Mouse (Mus musculus) liver, embryonic 14.5 days (tissue): Measurements from ENCODE around the gene Ttc16. TPM values are rescaled to one million over a fixed set of nuclear protein-coding genes. Genes with fewer than 3 reads are reported as not detected.

ENCODE experiments used
- ATAC-seq: fragments of 200-750 bp; cut with Nextera tagmentation; 2 replicates; pipeline ENCODE4 v1.8.0; 2017; ENCODE audit warnings: moderate number of reproducible peaks, mild to moderate bottlenecking, moderate library complexity; ENCODE audit not compliant: insufficient read depth
- DNase-seq, 3 experiments: peaks; one replicate each; pipeline ENCODE4 v3.0.0-alpha.2; 2012 to 2013; ENCODE audit warnings: low read depth in 3 of 3, low spot score in 3 of 3
- H3K27ac ChIP-seq: fragments of 300-500 bp; sonication (generic); 2 replicates; pipeline ENCODE4 v1.5.1; 2014; ENCODE audit warnings: moderate library complexity, mild to moderate bottlenecking, control low read depth, inconsistent platforms
- H3K27me3 ChIP-seq: fragments of 300-500 bp; sonication (generic); 2 replicates; pipeline ENCODE4 v1.6.1; 2014; ENCODE audit warnings: mild to moderate bottlenecking, low read length, moderate library complexity; ENCODE audit not compliant: control insufficient read depth, insufficient read depth
- H3K36me3 ChIP-seq: fragments of 300-500 bp; sonication (generic); replicated peaks from 2 replicates; pipeline ENCODE4 v1.6.1; 2014; ENCODE audit warnings: low read depth; ENCODE audit not compliant: control insufficient read depth, insufficient read depth
- H3K4me1 ChIP-seq, 2 experiments: fragments of 200-500 bp in 1 of 2; fragments of 300-500 bp in 1 of 2; sonication (generic) in 1 of 2; replicated peaks; 2 replicates each; pipeline ENCODE4 v1.6.1; 2012 to 2014; ENCODE audit warnings: antibody characterized with exemption in 1 of 2, inconsistent platforms in 1 of 2, low read length in 1 of 2; ENCODE audit not compliant: control insufficient read depth in 2 of 2, insufficient read depth in 2 of 2
- H3K4me2 ChIP-seq: fragments of 300-500 bp; sonication (generic); 2 replicates; pipeline ENCODE4 v1.6.1; 2014; ENCODE audit warnings: low read depth, mild to moderate bottlenecking, control low read depth, moderate library complexity
- H3K4me3 ChIP-seq, 2 experiments: fragments of 200-500 bp in 1 of 2; fragments of 300-500 bp in 1 of 2; sonication (generic) in 1 of 2; 2 replicates each; pipeline ENCODE4 v1.5.1; 2012 to 2014; ENCODE audit warnings: low read depth in 2 of 2, low read length in 2 of 2, mild to moderate bottlenecking in 2 of 2, control low read depth in 1 of 2, inconsistent platforms in 1 of 2, moderate library complexity in 1 of 2; ENCODE audit not compliant: insufficient read depth in 1 of 2
- H3K9ac ChIP-seq: fragments of 300-500 bp; sonication (generic); replicated peaks from 2 replicates; pipeline ENCODE4 v1.6.1; 2014; ENCODE audit warnings: mild to moderate bottlenecking, control low read depth, moderate library complexity
- H3K9me3 ChIP-seq: fragments of 300-500 bp; sonication (generic); 2 replicates; pipeline ENCODE4 v1.6.1; 2016; ENCODE audit warnings: low read length, mixed read lengths; ENCODE audit not compliant: control insufficient read depth
- CTCF ChIP-seq: IDR thresholded peaks from 2 replicates; pipeline ENCODE4 v1.5.1; 2016; ENCODE audit warnings: antibody characterized with exemption, low read depth, control low read depth
- EP300 ChIP-seq: IDR thresholded peaks from 2 replicates; pipeline ENCODE4 v1.6.1; 2016; ENCODE audit warnings: antibody characterized with exemption, low read depth
- WGBS: fragments of 180-500 bp; shearing (Covaris S2); extraction: QIAGEN DNeasy Blood & Tissue Kit; methylation state at CpG from one replicate; pipeline ENCODE4 v1.1.7; 2014; ENCODE audit not compliant: insufficient replicate concordance; 5-methylcytosine and 5-hydroxymethylcytosine counted together
- polyA plus RNA-seq, 2 experiments: library from polyadenylated mRNA; depleted of rRNA in 1 of 2; stranded (reverse) in 1 of 2; unstranded in 1 of 2; fragments of >200 nt; fragmentation: Nextera tagmentation in 1 of 2; extraction: Ambion mirVana in 1 of 2; gene quantifications; 2 replicates each; pipeline versions ENCODE4 v1.2.1 to v1.2.3; 2012 to 2014

The Ttc16 gene
- polyA plus RNA-seq, 2 experiments: 0.09 to 0.22 TPM

DNA sequence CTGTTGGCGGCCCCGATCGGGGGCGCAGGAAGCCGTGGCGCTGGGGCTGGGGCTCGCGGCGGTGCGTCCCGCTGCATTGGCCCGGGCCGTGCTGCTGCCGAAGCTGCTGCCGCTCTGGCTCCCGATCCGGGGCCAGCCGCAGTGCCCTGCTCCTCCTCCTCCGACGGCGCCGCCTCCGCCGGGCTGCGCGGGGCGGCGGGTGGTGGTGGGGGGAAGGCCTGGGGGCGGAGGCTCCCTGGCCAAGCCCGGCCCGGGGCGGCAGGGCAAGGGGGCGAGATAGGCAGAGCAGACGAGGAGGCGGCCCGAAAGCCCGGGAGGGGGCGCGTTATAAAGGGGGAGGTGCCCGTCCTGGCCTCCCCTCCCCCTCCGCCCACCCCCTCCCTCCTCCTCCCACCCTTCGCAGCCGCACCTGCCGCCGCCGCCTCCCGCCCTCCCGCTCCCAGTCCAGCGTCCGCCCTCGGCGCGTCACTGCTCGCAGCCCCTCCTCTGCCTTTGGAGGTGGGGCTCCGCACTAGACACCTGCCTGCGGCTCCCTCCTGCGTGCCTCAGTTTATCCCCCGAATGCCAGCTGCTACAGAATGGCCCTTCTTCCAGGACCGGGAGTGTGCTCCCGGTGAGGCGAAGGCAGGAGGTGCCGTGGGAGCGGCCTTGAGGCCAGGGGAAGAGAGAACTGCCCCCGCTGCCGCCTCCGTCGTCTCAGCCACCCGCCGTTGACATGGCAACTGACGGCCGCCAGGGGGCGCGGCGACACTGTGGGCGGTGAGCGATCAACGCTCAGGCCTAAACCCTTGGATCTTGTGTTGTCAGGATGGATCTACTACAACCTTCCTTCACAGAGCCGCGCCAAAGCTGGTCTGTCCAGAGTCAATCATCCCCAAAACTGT lies 62.3 kb downstream of the Ttc16 start, which contains the start of gene Cdk9:
Cdk9 (minus strand) TSS at position 143 of the 884 bp plus-strand sequence.
- ATAC-seq: peak; percentile 81
- no peak for TF ChIP-seq EP300
- TF ChIP-seq CTCF: peak; percentile 100
- Histone ChIP-seq H3K4me2 (peak within 1 kb of the TSS; percentile 93), H3K4me1 (peaks cover 12 to 23% of the 10 kb centered on the region in 2 experiments), H3K9me3 (no peaks in the 10 kb centered on the region), H3K4me3 (peak within 1 kb of the TSS; percentile 83 to 85), H3K27ac (peak within 1 kb of the TSS; percentile 57), H3K27me3 (no peaks in the 10 kb centered on the region), H3K9ac (peak within 1 kb of the TSS; percentile 83), H3K36me3 (peaks cover 26% of the 10 kb centered on the region)
- peak; percentile 73 to 80 (median 73) for DNase-seq
- WGBS: under 1% methylated on average over 47 of the region's 79 CpGs

DNA sequence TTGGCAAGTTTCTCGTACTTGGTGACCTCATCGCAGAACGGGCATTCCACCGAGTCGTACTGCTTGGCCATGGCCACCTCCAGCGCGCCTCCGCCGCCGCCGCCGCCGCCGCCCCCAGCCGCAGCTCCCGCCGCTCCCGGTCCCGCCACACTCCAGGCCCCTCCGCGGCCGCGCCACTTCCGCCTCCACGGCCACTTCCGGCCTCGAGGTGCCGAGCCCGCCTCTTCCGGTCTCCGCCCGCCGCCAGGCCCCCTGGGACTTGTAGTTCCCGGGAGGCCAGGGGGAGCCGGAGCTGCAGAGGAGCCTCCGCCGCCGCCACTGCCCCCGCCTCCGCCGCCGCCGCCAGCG lies 62.9 kb downstream of the Ttc16 start:
- Histone ChIP-seq H3K4me2 (peak overlapping the region; percentile 93), H3K9me3 (no peaks in the 10 kb centered on the region), H3K4me1 (peaks cover 12 to 23% of the 10 kb centered on the region in 2 experiments), H3K27ac (peak overlapping the region; percentile 57), H3K27me3 (no peaks in the 10 kb centered on the region), H3K4me3 (peak overlapping the region; percentile 83 to 85), H3K9ac (peak overlapping the region; percentile 83), H3K36me3 (peaks cover 32% of the 10 kb centered on the region)
- ATAC-seq (peak; percentile 89), DNase-seq (peak; percentile 81 to 85 (median 83))
- 2% methylated on average over 27 of the region's 44 CpGs for WGBS
- TF ChIP-seq EP300 (no peak), CTCF (no peak)

DNA sequence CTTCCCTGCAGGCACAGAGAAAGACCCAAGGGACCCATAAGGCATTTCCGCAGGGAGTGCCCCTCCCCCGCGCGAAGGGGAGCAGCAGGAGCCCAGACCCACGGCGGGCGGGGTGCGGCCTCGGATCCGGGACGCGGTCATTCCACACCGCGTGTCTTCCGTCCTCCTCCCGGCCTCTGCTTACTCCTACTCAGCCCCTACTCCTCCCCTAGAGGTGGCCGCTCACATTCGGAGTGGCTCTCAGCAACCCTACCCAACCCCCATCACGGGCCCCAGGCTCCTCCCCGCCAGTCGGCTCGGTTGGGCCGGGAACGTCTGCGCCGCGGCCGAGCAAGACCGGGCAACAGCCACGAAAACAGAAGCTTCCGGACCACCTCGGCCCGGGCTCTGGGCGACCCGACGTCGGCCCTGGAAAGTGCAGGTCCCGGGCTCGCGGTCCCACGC lies 63.3 kb downstream of the Ttc16 start:
- 0% methylated on average over 41 of the region's 41 CpGs for WGBS
- Histone ChIP-seq H3K4me1 (peaks cover 12 to 23% of the 10 kb centered on the region in 2 experiments), H3K36me3 (peaks cover 35% of the 10 kb centered on the region)

DNA sequence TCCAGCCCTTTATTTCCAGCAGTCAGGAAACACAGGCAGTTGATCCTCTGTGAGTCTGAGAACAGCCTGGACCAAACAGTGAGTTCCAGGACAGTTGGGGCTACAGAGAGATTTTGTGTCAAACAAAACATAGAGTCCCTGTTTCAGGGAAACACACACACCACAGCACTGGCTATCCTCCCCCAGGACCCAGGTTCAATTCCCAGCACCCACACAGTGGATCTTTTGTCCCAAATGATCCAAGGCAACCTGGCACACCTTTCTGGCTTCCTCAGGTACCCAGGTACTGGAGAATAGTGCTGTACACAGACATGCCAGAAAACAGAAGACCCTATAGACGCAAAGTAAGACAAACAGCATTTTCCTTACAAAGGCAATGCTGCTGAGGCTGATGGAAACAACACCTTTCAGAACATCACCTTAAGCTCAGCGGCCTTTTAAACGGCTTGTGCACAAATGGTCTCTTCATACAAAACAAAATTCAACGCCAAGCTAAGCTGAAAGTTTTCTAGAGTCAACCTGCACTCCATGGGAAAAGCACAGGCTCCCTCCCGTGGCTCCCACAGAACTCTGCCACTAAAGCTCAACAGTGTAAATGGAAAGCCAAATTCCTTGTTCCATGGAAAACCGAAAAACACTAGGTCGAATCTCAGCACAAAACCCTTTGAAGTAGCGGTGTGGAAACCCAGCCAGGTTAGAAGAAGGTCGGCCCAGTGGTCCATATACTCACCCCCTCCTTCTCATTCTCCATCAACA lies 64.0 kb downstream of the Ttc16 start:
- H3K27ac ChIP-seq: peak overlapping the region; percentile 57
- H3K4me2 ChIP-seq: peak overlapping the region; percentile 93
- ATAC-seq (no peak), DNase-seq (no peak)
- WGBS: 21% methylated on average over 9 of the region's 9 CpGs
- peak overlapping the region; percentile 83 for H3K9ac ChIP-seq
- no peaks in the 10 kb centered on the region for H3K9me3 ChIP-seq
- no peak for TF ChIP-seq CTCF
- no peak for TF ChIP-seq EP300
- H3K36me3 ChIP-seq: peaks cover 42% of the 10 kb centered on the region
- H3K4me3 ChIP-seq: peak overlapping the region; percentile 83
- H3K4me1 ChIP-seq: peaks cover 12 to 23% of the 10 kb centered on the region in 2 experiments
- no peaks in the 10 kb centered on the region for H3K27me3 ChIP-seq

More for the DNA sequence above, 63.3 kb downstream of the Ttc16 start:
- DNase-seq (peak; percentile 58 to 62 (median 60)), ATAC-seq (peak; percentile 70)
- no peaks in the 10 kb centered on the region for H3K9me3 ChIP-seq
- TF ChIP-seq EP300 (no peak), CTCF (peak; percentile 45)
- peak overlapping the region; percentile 57 for H3K27ac ChIP-seq
- peak overlapping the region; percentile 83 for H3K4me3 ChIP-seq
- no peaks in the 10 kb centered on the region for H3K27me3 ChIP-seq
- peak overlapping the region; percentile 83 for H3K9ac ChIP-seq
- H3K4me2 ChIP-seq: peak overlapping the region; percentile 93

DNA sequence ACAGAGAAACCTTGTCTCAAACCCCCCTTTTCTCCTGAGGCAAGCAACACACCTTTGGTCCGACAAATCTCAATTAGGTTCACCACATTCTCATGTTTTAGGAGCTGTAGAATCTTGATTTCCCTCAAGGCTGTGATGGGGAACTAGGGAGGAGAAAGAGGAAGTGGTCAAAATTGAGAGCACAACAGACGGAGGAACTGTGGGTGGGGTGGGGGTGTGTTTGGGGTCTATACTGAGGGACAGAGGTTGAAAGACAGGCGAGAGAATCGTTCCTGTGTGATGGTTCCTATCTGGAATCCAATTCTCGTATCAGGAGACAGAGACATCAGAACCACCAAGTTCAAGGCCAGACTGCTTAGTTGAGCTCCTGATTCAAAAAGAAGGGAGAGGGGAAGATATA lies 65.0 kb downstream of the Ttc16 start:
- Histone ChIP-seq H3K9me3 (no peaks in the 10 kb centered on the region), H3K4me3 (no peak overlapping the region), H3K36me3 (peaks cover 52% of the 10 kb centered on the region), H3K9ac (no peak overlapping the region), H3K27me3 (no peaks in the 10 kb centered on the region), H3K27ac (no peak overlapping the region), H3K4me2 (no peak overlapping the region), H3K4me1 (peaks cover 12 to 23% of the 10 kb centered on the region in 2 experiments)
- ATAC-seq (no peak), DNase-seq (no peak)
- WGBS: 42% methylated on average over 5 of the region's 5 CpGs
- no peak for TF ChIP-seq EP300
- no peak for TF ChIP-seq CTCF
